Mouse (Mus musculus) CD8-positive naive resting alpha-beta T cell, adult 2 months (primary cell): ENCODE measurements around the gene Opcml.

ENCODE experiments used
- DNase-seq, 2 experiments: peaks; one replicate each; pipeline ENCODE4 v3.0.0; 2022; ENCODE audit warnings: low read depth in 2 of 2, low spot score in 2 of 2

Opcml gene

DNA sequence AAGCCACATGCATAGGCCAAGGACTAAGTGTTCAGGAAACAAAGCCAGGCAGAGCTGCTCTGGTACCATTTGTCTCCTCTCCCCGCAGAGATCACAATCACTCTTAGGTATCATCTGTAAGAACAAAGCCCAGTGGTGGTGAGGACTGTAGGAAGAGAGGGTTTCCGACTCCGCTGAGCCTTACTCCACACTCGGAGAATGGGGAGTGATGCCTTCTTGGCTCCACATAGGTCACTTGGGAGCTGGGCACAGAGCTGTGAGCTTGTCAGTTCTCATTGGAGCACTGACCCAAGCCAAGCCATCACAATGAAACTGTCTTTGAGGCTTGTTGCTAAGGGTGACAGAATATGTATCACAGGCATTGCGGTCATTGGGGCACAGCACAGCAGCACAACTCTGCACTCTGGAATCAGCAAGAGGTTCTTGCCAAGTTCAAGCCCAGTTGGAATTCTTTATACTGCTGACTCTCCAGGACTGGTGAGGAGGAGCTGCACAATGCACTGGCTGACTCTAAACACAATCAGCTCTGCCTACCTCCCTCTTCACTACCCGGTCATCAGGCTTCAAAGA, 517.0 kb downstream of the Opcml start:
- DNase-seq: no peak

DNA sequence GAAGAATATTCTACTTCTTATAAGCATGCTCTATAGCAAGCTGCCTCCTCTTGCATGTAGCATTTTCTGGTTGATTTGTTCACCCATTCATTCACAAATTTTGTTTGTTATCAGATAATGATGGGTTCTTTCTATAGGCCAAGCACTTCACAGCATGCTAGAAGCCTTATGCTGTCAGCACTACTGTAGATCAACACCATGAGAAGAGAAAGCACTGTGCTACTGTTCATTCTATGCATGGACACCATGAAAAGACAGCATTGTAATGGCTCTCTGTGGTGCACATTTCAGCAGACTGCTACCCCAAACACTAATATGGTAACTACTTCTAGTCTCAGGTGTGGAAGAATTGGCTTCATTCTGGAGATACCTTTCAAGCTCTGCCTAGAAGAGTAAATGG, 527.3 kb downstream of the Opcml start:
- DNase-seq: no peak

DNA sequence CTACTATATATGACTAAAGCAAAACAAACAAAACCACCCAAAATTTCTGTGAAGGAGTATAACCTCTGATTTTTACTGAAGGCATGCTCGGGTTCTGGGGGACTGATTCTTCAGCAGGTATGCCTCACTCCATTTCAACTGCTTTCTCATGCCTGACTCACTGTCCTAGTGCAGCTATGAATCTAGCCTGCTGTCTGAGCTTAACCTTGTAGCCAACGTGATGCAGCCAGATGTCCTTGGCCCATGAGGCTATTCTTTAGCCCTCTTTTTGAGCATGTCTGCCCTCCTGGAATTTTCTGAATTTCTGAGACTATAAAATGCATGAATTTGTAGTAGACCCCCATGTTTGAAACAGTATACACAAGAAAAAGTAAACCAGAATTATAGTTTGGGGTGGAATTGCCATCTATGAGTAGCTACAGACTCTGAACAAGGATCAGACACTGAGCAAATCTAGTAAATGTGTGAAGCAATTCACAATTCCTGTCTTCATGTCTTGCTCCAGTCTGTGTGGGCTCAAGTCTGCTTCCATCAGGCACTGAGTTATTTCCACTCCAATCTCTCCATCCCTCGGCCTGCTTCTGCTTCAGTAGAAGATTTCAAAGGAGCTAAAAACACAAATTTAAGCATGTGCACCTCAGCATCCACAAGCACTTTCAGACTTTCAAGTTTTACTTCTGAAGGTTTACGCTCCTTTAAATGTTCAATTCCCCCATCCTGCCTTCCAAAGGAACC, 528.6 kb downstream of the Opcml start:
- no peak for DNase-seq

DNA sequence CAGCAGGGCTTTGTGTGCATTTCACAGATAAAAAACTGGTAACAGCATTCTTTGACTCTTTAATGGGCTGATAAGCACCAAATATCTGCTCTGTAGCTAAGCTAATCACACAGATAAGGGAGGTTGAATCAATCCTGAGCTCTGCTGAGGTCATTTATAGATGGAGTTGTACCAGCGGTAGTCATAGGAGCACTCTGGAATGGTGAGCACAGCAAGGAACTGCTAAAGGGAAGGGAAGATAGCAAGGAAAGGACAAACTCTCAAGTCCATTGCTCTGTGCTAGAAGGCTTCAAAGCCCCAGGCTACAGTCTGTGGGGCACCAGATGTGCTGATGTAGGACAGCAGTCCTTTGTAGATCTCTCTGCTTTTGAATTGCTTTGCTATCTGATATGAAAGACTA, 529.2 kb downstream of the Opcml start:
- no peak for DNase-seq

DNA sequence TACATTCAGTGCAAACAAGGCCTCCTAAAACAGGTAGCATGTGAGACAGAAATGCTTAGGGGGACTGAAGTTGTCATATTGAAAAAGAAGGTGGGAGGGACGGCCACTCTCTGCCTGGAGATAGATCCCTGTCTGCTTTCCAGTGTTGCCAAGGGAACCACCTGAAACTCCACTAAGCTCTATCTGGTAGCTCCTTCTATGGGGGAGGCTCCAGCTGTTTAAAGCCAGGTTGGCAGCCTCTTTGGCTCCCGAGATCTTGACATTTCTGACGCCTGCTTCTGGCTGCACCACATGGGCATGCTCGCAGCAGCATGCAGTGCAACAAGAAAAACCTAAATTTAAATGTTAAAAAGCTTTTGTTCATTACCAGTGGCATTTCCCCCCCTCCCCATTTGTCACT, 537.4 kb downstream of the Opcml start:
- DNase-seq: no peak

DNA sequence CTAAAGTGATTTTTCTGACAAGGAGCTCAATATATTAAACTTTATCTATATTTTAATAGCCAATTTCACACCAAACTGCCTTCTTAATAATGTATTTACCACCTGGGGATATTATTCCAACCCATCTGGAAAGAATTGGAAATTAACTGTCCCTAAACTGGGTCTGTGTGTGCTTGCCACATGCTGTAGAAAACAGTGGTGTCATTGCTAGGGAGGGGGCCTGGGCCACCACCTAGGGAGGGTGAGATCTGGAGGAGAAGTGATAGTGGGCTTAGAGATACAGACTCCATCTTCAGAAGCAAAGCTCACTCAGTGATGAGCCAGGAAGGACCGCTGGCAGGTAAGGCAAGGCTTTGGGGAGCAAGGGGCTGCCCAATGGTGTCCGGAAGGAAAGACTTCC, 537.9 kb downstream of the Opcml start:
- no peak for DNase-seq

DNA sequence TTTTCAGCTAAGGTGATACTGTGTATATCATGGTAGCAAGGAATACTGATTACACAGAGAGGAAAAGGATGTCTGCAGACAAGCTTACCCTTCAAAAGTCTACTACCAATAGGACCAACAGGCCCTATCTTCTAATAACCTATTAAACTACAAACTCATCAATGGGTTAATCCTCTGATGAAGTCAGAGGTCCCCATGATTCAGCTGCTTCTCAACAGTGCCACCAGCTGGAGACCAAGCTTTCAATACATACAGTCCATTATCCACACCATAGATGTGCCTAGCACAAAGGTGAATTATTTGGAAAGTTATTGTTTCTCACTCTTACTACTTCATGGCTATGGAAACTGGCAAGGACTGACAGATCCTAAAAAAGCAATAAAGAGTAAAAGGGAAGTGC, 538.9 kb downstream of the Opcml start:
- DNase-seq: no peak

DNA sequence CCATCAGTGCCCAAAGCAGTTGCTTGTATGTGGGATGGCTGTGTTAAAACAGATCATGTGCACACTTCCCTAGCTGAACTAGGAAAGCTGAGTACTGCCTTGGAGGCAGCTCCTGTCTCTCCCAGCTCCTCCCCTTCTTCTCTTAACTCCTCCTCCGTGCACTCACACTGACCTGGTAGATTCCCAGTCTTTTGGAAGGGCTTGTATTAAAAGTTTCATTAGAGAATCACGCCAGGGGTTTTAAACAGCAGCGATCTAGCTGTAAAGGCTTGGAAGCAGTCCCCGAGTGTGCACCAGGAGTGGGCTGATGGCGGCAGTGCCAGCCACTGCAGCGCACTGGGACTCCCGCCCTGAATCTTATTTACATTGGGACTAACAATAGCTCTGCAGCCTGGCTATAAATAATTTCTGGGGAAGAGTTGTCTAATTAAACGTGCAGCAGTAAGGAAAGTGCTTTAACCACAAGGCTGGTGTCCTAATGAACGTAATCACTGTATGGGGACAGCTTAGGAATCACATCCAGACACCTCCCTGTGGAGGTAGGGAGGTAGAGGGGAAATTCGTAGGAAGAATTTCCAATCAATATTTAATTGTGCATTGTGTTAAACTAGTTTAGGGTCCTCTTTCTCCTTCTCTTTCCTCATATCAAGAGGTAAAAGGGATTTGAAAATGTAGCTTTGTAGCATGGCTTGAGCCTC, 546.1 kb downstream of the Opcml start:
- DNase-seq: no peak

DNA sequence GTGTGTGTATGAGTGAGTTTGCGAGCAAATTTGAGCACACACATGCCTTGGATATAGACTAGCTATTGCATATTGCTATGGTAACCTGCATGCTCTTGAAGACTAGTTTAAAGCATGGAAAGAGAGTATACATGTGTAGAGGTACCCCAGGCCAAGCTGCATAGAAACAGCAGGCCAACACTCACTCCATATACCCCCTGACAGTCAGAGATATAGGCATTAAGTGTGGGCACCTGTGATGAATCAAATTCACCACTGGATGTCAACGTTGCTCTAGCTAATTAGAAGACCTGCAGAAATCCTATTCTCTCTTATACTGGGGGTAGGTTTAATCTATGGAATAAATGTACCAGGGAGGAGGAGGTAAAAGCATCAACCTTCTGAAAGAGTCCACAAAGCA, 547.3 kb downstream of the Opcml start:
- DNase-seq: no peak

DNA sequence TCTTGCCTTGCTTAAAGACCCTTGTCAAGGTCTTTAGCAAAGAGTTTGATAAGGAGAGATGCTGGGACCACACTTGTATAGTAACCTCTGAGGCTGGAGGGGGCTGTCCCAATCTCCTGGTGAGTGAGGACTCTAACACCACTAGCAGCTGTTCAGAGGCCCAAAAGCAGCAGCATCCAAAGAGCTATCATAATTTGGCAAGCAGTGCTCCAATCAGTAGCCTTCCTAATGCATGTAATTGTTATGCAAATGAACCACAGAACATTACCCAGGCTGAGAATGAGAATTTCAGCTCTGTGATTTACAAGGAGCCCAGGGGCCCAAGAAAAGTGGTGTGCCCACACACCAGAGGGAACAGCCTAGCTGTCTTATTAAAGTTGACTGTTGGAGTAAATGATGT, 564.4 kb downstream of the Opcml start:
- DNase-seq: no peak

DNA sequence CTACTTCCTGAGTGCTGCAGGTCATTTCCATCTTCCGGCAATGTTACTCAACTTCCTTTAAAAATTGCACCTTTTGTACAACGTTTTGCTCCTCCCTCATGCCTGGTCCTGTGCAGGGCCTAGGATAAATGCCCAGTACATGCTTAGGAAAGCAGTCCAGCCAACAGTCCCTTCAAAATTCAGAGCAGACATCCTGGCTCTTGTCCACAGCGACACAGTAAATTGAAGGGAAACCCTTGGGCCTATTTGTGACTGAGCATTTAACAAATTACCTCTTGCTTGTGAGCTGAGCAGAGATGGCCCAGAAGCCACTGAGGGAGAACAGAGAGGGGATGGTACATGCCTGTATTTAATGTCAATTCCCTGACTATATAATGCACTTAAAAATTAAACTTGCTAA, 567.4 kb downstream of the Opcml start:
- DNase-seq: no peak

DNA sequence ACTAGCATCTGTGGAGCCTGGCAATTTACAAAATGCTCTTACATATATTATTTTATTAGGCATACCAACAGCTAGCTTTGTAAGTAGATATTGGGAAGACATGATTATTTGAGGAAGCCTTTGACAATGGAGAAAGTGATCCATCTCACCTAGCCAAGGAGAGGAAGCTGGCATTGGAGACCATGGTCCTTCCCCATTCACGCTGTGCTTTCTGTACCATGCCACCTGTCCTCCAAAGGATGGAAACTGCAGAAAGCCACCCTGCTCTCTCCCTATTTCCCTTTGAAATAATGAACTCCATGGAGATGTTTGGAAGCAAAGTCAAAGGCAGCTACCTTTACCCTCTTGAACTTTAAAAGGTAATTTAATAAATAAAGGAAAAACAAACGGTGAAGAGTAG, 570.1 kb downstream of the Opcml start:
- no peak for DNase-seq

DNA sequence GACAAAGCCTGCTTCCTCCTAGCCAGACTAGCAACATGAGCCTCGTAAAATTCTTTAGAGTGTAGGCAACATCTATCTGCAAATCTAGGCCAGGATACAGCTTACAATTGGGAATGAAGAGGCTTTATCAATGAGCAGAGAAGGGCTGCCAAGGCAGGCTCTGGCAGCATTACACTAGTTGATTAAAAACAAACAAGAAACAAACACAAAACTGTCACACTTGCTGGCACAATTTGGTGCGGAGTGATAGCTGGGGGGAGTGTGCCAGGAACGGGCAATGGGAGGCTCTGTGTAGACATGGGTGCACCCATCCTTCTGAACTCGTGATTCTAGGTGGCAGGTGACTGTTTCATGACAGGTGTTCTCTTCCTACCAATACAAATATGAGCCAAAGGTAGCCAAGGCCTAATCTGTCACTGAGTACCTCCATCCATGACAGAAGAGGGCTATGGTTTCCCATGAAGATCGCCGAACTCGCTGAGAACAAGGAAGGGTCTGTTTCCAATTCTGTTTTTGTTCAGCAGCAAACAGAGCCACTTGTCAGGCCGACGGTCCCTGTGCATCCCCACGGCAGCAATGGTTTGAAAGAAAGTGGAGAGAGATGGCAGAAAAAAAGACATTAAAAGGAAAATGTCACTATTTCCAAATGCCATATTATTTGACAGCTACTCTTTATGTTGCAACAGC, 574.0 kb downstream of the Opcml start:
- no peak for DNase-seq

DNA sequence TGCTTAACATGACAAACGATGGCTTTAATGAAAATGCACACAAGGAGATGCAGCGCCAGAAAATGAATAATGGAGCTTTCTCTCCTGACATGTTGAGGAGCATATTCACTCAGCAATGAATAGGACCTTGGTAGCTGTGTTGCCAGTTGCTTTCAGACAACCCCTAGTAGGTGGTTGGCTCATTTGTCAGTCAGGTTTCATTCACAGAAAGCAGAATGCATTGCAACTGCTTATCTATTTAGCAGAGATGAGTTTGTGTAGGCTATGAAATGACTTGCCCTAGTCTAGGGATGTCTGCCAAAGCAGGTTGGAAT, 574.5 kb downstream of the Opcml start:
- no peak for DNase-seq

DNA sequence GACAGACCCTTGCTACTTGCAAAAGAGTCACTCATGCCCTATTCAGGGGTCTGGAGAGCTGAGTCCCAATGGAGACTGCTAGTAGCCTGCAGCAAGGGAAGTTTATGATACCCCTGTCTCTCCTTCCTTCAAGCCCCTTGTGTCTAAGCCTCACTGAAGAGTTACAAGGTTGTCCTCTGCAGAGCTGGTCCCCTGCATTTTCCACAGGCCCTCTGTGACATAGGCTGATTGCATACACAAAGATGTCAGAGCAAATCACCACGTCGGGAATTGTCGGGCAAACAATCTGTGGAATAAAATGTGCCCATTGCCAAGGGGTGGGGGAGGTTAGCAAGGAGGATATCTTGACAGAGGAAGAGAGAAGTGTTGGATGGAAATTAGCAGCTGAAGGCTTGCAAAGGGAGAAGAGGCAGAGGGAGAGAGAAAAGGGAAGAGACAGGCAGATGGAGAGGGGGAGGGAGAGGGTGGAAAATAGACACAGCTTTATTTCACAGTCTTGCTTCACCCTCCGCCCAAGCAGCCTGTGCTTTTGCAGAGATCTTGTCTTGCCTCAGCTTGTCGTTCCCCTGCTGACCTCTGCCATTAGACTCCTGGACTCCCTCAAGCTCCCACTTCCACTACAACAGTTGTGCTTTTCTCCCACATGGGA, 596.1 kb downstream of the Opcml start:
- DNase-seq: no peak

DNA sequence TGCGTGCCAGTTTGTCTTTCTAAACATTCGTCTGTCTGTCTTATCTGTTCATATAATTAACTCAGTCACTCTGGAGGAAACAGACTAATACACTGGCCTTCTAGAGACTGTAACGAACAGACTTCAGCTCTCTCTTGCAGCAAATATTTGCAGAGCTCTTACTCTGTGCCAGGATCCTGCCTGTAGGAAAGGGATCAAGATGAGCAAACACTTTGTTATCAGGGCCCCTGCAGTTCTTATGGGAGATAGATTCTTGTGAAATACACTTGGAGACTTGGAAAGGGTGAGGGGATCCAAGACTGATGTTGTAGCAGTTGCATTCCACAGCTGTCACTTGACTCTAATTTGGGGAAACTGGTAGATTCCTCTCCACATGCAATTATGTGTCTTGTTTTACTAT, 604.6 kb downstream of the Opcml start:
- DNase-seq: no peak

DNA sequence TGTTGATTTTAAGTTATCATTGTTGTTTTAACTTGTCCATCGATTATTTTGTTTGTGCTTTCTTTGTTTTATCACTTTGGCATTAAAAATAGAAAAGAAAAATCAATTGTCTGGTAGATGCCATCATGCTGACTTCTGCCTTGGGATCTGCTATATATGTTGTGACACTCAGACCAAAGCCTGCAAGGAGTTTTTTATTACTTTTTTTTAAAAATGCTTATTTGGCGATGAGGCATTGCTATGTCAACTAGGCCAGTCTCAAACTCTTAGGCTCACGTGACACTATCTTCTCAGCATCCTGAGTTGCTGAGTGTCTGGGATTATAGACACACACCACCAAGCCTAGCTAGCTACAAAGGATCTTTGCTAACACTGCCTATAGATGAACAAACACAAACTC, 605.1 kb downstream of the Opcml start:
- no peak for DNase-seq

DNA sequence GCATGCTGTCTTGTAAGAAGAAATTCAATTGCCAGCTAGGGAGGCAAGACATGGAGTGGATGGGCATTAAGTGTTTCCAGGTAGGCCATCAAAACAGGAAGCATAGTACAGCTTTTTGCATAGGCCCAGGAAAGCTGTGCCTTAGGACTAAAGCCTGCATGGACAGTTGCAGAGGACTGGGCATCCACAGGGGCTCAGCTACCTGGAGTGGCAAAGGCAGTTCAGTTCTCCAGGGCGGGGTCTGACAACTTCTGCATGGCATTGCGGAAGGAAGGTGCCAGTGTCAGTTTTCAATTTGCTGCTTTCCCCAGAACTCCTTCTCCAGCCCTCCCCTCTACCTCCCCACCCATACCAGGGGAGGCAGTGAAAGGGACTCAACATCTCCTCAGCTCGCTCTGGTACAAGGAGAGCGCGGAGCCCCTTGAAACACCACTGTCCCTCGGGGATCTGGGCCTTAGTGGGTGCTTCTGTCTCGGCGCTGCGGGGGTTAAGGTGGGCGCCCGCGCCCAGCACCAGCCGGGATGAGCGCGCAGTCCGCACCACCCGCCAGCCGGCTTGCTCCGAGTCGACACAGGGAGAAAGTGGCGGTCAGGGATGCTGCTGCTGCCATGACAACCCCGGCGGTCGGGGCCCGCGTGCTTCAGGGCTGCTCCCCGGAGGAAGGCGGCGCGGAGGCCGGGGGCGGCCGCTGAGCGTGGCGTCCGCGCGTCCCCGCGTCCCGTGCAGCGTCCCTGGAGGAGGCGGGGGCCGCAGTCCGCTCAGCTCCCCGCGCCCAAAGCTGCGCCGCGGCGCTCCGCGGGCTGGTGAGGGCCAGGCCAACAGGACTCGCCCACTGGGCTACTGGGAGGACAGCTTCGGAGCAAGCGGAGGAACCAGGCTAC, 612.4 kb downstream of the Opcml start:
- DNase-seq: no peak

DNA sequence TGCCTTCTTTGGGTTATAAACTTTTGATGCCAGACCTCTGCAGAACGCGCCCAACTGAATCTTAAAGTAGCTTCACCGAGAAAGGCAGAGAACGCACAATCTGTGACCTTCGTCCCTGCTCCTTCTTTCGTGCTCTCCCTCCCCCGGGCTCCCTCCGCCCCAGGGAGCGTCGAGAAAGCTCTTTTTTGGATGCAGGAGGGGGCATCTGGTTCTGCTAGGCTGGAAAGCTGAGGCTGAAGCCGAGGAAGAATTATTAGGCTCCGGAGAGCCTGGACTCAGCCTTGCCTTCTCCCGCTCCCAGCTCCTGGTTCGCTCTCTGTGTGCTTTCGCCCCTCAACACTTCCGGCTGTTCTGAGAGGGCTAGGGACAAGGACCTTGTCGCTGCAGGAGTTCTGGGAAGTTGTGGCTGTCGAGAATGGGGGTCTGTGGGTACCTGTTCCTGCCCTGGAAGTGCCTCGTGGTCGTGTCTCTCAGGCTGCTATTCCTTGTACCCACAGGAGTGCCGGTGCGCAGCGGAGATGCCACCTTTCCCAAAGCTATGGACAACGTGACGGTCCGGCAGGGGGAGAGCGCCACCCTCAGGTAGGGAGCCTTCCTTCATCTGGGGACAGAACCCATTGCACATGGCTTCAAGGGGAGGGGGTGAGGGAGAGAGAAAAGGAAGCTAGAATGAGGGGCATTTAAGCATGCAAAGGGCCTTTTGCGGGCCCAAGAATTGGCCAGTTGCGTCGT, 613.4 kb downstream of the Opcml start:
- no peak for DNase-seq

DNA sequence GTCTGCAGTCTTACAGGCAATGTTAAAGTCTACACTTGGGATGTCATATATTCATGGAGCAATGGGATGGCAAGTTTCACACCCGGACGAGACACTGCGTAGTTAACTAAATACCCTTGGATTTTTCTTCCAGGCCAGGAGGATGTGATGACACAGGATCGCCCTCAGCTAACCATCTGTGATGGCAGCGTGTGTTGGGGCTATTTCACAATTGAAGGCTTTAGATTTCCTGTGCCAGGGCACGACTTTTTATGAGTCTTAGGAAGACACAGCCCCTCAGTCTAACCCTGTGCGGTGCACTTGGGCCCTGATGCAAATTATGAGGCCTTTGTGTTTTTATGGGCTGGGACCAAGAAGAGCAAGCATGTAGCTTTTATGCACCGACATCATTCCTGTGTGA, 614.0 kb downstream of the Opcml start:
- no peak for DNase-seq
